Mouse (Mus musculus): ENCODE measurements around the gene Atg2a. TPM values are rescaled to one million over a fixed set of nuclear protein-coding genes. Genes with fewer than 3 reads are reported as not detected.

Gene Atg2a
- total and polyA plus RNA-seq, 3 experiments = 2.8 to 13.9 (median 9.5) TPM

- Histone ChIP-seq H3K4me1 (ENCODE audit: control insufficient read depth in 1 of 2, insufficient read depth in 2 of 2) (peaks cover 71 to 98% of the 10 kb centered on the region in 2 experiments), H3K27me3 (replicated peaks) (no peaks in the 10 kb centered on the region), H3K36me3 (replicated peaks in 1 of 2; ENCODE audit: control insufficient read depth in 1 of 2, insufficient read depth in 1 of 2, low read length in 1 of 2) (peaks cover 62 to 77% of the 10 kb centered on the region in 2 experiments), H3K4me3 (replicated peaks in 1 of 3; ENCODE audit: low read depth in 2 of 3, low read length in 2 of 3, poor library complexity in 1 of 3) (peak overlapping the region; percentile 6 to 51 (median 21)), H3K9me3 (replicated peaks; ENCODE audit: low read length) (no peaks in the 10 kb centered on the region), H3K27ac (ENCODE audit: insufficient read depth, low read depth) (peak overlapping the region; percentile 99), H3K79me2 (replicated peaks; ENCODE audit: control insufficient read depth, extremely low read depth, insufficient read depth, poor library complexity, severe bottlenecking) (peaks cover 41% of the 10 kb centered on the region), H3K4me2 (ENCODE audit: insufficient read depth, low read depth, poor library complexity, severe bottlenecking) (peak overlapping the region; percentile 71), H3K9ac (ENCODE audit: insufficient read depth, low read depth) (peak overlapping the region; percentile 60)
- no peak for DNase-seq (ENCODE audit: extremely low read depth)
- TF ChIP-seq CHD1 (IDR thresholded peaks at IDR 0.05; ENCODE audit: low read depth, low read length) = peak; percentile 85; the same call in 1 of the 2 replicates
- peak; percentile 12; the same call in 1 of the 2 replicates for TF ChIP-seq ETS1 (conservative IDR thresholded peaks at IDR 0.05; ENCODE audit: low read depth, low read length)
- TF ChIP-seq ZMIZ1 (IDR thresholded peaks at IDR 0.05; ENCODE audit: low read depth, low read length) = peak; percentile 36; the same call in 1 of the 2 replicates
- TF ChIP-seq MXI1 (IDR thresholded peaks at IDR 0.05; ENCODE audit: low read depth, low read length) = 0 out of 2 replicates have a peak, but pooled peaks have one; percentile 18
- TF ChIP-seq SIN3A (IDR thresholded peaks at IDR 0.05; ENCODE audit: low read length) = peak; percentile 47; the same call in 1 of the 2 replicates
- TF ChIP-seq USF1 (IDR thresholded peaks at IDR 0.05; ENCODE audit: low read depth, low read length) = no peak
- dilution Hi-C loops (cut with MboI; ENCODE audit: extremely low pct_ligation_motif_present, extremely low pct_unique_long_range_greater_than_20kb, low sequenced_read_pairs) (no loop called here), in situ Hi-C loops (cut with MboI; ENCODE audit: low pct_ligation_motif_present, low pct_unique_long_range_greater_than_20kb, low sequenced_read_pairs) (no loop called here)
Observed at GRCm38 (mm10) chr19:6299003-6299402, 57.5 kb downstream of the Atg2a start.

GRCm38 (mm10) chr19:6299450-6300267 is 58.2 kb downstream of the Atg2a start:
- in situ Hi-C loops (cut with MboI; ENCODE audit: low pct_ligation_motif_present, low pct_unique_long_range_greater_than_20kb, low sequenced_read_pairs) = loop anchor here (25.0 kb wide), 1 partner anchor 137 kb away; no protein-coding TSS in a partner anchor
- dilution Hi-C loops (cut with MboI; ENCODE audit: extremely low pct_ligation_motif_present, extremely low pct_unique_long_range_greater_than_20kb, low sequenced_read_pairs) = no loop called here
- no peaks in the 10 kb centered on the region for H3K27me3 ChIP-seq (replicated peaks)
- H3K4me2 ChIP-seq (ENCODE audit: insufficient read depth, low read depth, poor library complexity, severe bottlenecking) = peak overlapping the region; percentile 71
- peaks cover 36% of the 10 kb centered on the region for H3K79me2 ChIP-seq (replicated peaks; ENCODE audit: control insufficient read depth, extremely low read depth, insufficient read depth, poor library complexity, severe bottlenecking)
- H3K9me3 ChIP-seq (replicated peaks; ENCODE audit: low read length) = no peaks in the 10 kb centered on the region
- 0 out of 2 replicates have a peak, but pooled peaks have one; percentile 50 for TF ChIP-seq ETS1 (conservative IDR thresholded peaks at IDR 0.05; ENCODE audit: low read depth, low read length)
- TF ChIP-seq UBTF (IDR thresholded peaks at IDR 0.05; ENCODE audit: low read depth, low read length) = no peak
- TF ChIP-seq EP300 (IDR thresholded peaks at IDR 0.05; ENCODE audit: low read length) = peak; percentile 53; the same call in 1 of the 2 replicates
- TF ChIP-seq JUND (conservative IDR thresholded peaks at IDR 0.05; ENCODE audit: low read depth, low read length) = no peak
- peak; percentile 40 for TF ChIP-seq POLR2A (IDR thresholded peaks at IDR 0.05; ENCODE audit: low read depth, low read length)
- 0 out of 2 replicates have a peak, but pooled peaks have one; percentile 20 for TF ChIP-seq TBP (conservative IDR thresholded peaks at IDR 0.05; ENCODE audit: low read depth, low read length)
- no peak for TF ChIP-seq GABPA (IDR thresholded peaks at IDR 0.05; ENCODE audit: insufficient replicate concordance, low read depth, low read length)
- 0 out of 2 replicates have a peak, but pooled peaks have one; percentile 23 for TF ChIP-seq MAZ (IDR thresholded peaks at IDR 0.05; ENCODE audit: low read depth, low read length)
- no peak for TF ChIP-seq POLR2AphosphoS2 (IDR thresholded peaks at IDR 0.05; ENCODE audit: low read depth, low read length)
- 0 out of 2 replicates have a peak, but pooled peaks have one; percentile 45 for TF ChIP-seq MXI1 (IDR thresholded peaks at IDR 0.05; ENCODE audit: low read depth, low read length)
- TF ChIP-seq KAT2A (IDR thresholded peaks at IDR 0.05; ENCODE audit: insufficient replicate concordance, low read length) = no peak
- no peak for TF ChIP-seq SMC3 (IDR thresholded peaks at IDR 0.05; ENCODE audit: low read depth, low read length)
- peak; percentile 68; the same call in 1 of the 2 replicates for TF ChIP-seq SIN3A (IDR thresholded peaks at IDR 0.05; ENCODE audit: low read length)
- TF ChIP-seq TCF12 (IDR thresholded peaks at IDR 0.05; ENCODE audit: low read depth, low read length) = peak; percentile 82
- no peak; the same call in 1 of the 2 replicates for TF ChIP-seq ZMIZ1 (IDR thresholded peaks at IDR 0.05; ENCODE audit: low read depth, low read length)
- 0 out of 2 replicates have a peak, but pooled peaks have one; percentile 20 for TF ChIP-seq NELFE (IDR thresholded peaks at IDR 0.05; ENCODE audit: low read depth, low read length)
- 0 out of 2 replicates have a peak, but pooled peaks have one; percentile 16 for TF ChIP-seq ELF1 (IDR thresholded peaks at IDR 0.05; ENCODE audit: low read depth, low read length)
- no peak for TF ChIP-seq MYC (IDR thresholded peaks at IDR 0.05; ENCODE audit: low read depth, low read length)
- TF ChIP-seq MEF2A (IDR thresholded peaks at IDR 0.05; ENCODE audit: borderline replicate concordance, low read depth, low read length) = no peak; the same call in 1 of the 2 replicates
- H3K4me3 ChIP-seq (replicated peaks in 1 of 3; ENCODE audit: low read depth in 2 of 3, low read length in 2 of 3, poor library complexity in 1 of 3) = peak overlapping the region in 1 of 3 experiments; percentile 4
- H3K4me1 ChIP-seq (ENCODE audit: control insufficient read depth in 1 of 2, insufficient read depth in 2 of 2) = peaks cover 66 to 98% of the 10 kb centered on the region in 2 experiments
- H3K9ac ChIP-seq (ENCODE audit: insufficient read depth, low read depth) = peak overlapping the region; percentile 60
- H3K36me3 ChIP-seq (replicated peaks in 1 of 2; ENCODE audit: control insufficient read depth in 1 of 2, insufficient read depth in 1 of 2, low read length in 1 of 2) = peaks cover 55 to 71% of the 10 kb centered on the region in 2 experiments
- H3K27ac ChIP-seq (ENCODE audit: insufficient read depth, low read depth) = peak overlapping the region; percentile 99
- no peak for DNase-seq (ENCODE audit: extremely low read depth)
